Mouse (Mus musculus) erythroblast, embryonic 14.5 days (primary cell): ENCODE data around the gene Fgb.

Source experiments
- GATA1 ChIP-seq: IDR thresholded peaks from 2 replicates; pipeline ENCODE4 v1.6.1; 2012; ENCODE audit warnings: low read length, inconsistent platforms, mixed read lengths
- TAL1 ChIP-seq: IDR thresholded peaks from 3 replicates; pipeline ENCODE4 v1.6.1; 2012; ENCODE audit warnings: low read length, inconsistent platforms, mixed read lengths

- no peak for TF ChIP-seq TAL1
- TF ChIP-seq GATA1, result no peak
These were observed 15.9 kb downstream of the Fgb start for GRCm38 (mm10) chr3:83033801-83034200.
